Mouse (Mus musculus): ENCODE data around the gene Arhgap10. TPM values are rescaled to one million over a fixed set of nuclear protein-coding genes. Genes with fewer than 3 reads are reported as not detected.

Gene Arhgap10
- total and polyA plus RNA-seq, 3 experiments: 22.5 to 58.2 (median 51.4) TPM

- TF ChIP-seq CTCF (IDR thresholded peaks at IDR 0.05) (no peak), POLR2A (IDR thresholded peaks at IDR 0.05; ENCODE audit: insufficient read depth, low read depth, low read length) (no peak), EP300 (IDR thresholded peaks at IDR 0.05; ENCODE audit: insufficient read depth, low read depth, low read length) (no peak)
- no peak for DNase-seq
- Histone ChIP-seq H3K27me3 (ENCODE audit: control insufficient read depth, insufficient read depth, low read length) (no peaks in the 10 kb centered on the region), H3K27ac (no peak overlapping the region), H3K36me3 (ENCODE audit: control insufficient read depth, insufficient read depth, low read length) (no peaks in the 10 kb centered on the region), H3K4me1 (ENCODE audit: control insufficient read depth, insufficient read depth, low read length) (0 out of 2 replicates have a peak, but pooled peaks cover 1% of the 10 kb centered on the region), H3K79me2 (replicated peaks; ENCODE audit: control insufficient read depth, insufficient read depth, low read length) (no peaks in the 10 kb centered on the region), H3K4me3 (no peak overlapping the region), H3K9ac (ENCODE audit: low read depth, low read length) (no peak overlapping the region)
- intact Hi-C loops (cut with DNase I): no loop called here
- WGBS: 69% methylated on average over 6 of the region's 6 CpGs
These were observed 136.9 kb downstream of the Arhgap10 start for GRCm38 (mm10) chr8:77380844-77381243.

DNA sequence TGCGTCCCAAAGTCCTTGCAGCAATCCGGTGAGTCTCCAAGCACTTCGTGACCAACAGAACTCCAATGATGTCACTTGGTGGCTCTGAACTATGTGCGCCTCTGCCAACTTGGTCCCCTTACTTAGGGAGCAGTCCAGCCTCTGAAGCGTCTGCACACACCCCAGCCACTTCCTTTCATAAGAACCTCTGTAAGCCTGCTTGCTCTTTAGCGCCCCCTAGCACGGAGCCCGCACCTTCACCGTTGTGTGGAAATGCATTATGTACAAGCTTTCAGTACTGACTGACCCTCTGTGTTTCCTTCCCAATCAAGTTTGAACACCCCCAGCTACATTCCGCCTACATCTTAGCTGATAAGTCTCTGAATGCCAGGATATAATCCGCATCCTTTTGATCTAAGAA is 138.5 kb downstream of the Arhgap10 start:
- Histone ChIP-seq H3K27me3 (ENCODE audit: control insufficient read depth, insufficient read depth, low read length) (no peaks in the 10 kb centered on the region), H3K4me1 (ENCODE audit: control insufficient read depth, insufficient read depth, low read length) (0 out of 2 replicates have a peak, but pooled peaks cover 1% of the 10 kb centered on the region), H3K36me3 (ENCODE audit: control insufficient read depth, insufficient read depth, low read length) (no peaks in the 10 kb centered on the region), H3K4me3 (no peak overlapping the region), H3K9ac (ENCODE audit: low read depth, low read length) (no peak overlapping the region), H3K79me2 (replicated peaks; ENCODE audit: control insufficient read depth, insufficient read depth, low read length) (no peaks in the 10 kb centered on the region), H3K27ac (no peak overlapping the region)
- intact Hi-C loops (cut with DNase I): no loop called here
- DNase-seq: no peak
- 66% methylated on average over 11 of the region's 11 CpGs for WGBS
- TF ChIP-seq POLR2A (IDR thresholded peaks at IDR 0.05; ENCODE audit: insufficient read depth, low read depth, low read length): no peak
- peak; percentile 51 for TF ChIP-seq CTCF (IDR thresholded peaks at IDR 0.05)

GRCm38 (mm10) chr8:77376451-77376853 is 141.3 kb downstream of the Arhgap10 start:
- H3K79me2 ChIP-seq (replicated peaks; ENCODE audit: control insufficient read depth, insufficient read depth, low read length): no peaks in the 10 kb centered on the region
- intact Hi-C loops (cut with DNase I): no loop called here
- 42% methylated on average over 5 of the region's 5 CpGs for WGBS
- H3K27me3 ChIP-seq (ENCODE audit: control insufficient read depth, insufficient read depth, low read length): no peaks in the 10 kb centered on the region
- peak; percentile 12 to 28 for DNase-seq
- H3K9ac ChIP-seq (ENCODE audit: low read depth, low read length): no peak overlapping the region
- H3K4me3 ChIP-seq: no peak overlapping the region
- TF ChIP-seq POLR2A (IDR thresholded peaks at IDR 0.05; ENCODE audit: insufficient read depth, low read depth, low read length): no peak
- TF ChIP-seq CTCF (IDR thresholded peaks at IDR 0.05): no peak
- no peak for TF ChIP-seq EP300 (IDR thresholded peaks at IDR 0.05; ENCODE audit: insufficient read depth, low read depth, low read length)
- no peak overlapping the region for H3K27ac ChIP-seq
- no peaks in the 10 kb centered on the region for H3K36me3 ChIP-seq (ENCODE audit: control insufficient read depth, insufficient read depth, low read length)
- 0 out of 2 replicates have a peak, but pooled peaks cover 1% of the 10 kb centered on the region for H3K4me1 ChIP-seq (ENCODE audit: control insufficient read depth, insufficient read depth, low read length)

DNA sequence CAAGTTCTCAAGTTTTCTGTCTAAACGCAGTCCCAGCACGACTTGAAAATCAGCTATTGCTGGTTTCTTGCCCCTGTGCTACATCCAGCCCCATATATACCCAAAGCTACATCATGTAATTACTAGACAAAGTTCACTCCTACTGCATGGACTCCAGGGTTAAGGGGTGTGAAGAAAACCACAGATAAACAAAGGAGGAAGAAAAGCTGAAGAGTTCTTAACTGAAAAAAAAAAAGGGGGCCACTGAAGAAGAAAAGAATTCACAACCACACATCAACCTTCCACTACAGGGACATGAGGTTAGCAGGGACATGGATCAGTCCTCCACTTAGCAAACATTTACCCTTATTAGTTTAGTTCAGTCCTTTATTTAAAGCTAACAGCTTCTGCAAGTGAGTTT is 141.8 kb downstream of the Arhgap10 start:
- TF ChIP-seq POLR2A (IDR thresholded peaks at IDR 0.05; ENCODE audit: insufficient read depth, low read depth, low read length): no peak
- no peak for TF ChIP-seq CTCF (IDR thresholded peaks at IDR 0.05)
- TF ChIP-seq EP300 (IDR thresholded peaks at IDR 0.05; ENCODE audit: insufficient read depth, low read depth, low read length): no peak
- H3K4me1 ChIP-seq (ENCODE audit: control insufficient read depth, insufficient read depth, low read length): 0 out of 2 replicates have a peak, but pooled peaks cover 1% of the 10 kb centered on the region
- H3K36me3 ChIP-seq (ENCODE audit: control insufficient read depth, insufficient read depth, low read length): no peaks in the 10 kb centered on the region
- no peak overlapping the region for H3K4me3 ChIP-seq
- no peak overlapping the region for H3K9ac ChIP-seq (ENCODE audit: low read depth, low read length)
- WGBS: 79% methylated on average over 2 of the region's 2 CpGs
- no peaks in the 10 kb centered on the region for H3K27me3 ChIP-seq (ENCODE audit: control insufficient read depth, insufficient read depth, low read length)
- intact Hi-C loops (cut with DNase I): no loop called here
- H3K27ac ChIP-seq: no peak overlapping the region
- no peaks in the 10 kb centered on the region for H3K79me2 ChIP-seq (replicated peaks; ENCODE audit: control insufficient read depth, insufficient read depth, low read length)
- DNase-seq: no peak

GRCm38 (mm10) chr8:77371006-77371405 is 146.7 kb downstream of the Arhgap10 start:
- Histone ChIP-seq H3K4me3 (no peak overlapping the region), H3K36me3 (ENCODE audit: control insufficient read depth, insufficient read depth, low read length) (no peaks in the 10 kb centered on the region), H3K79me2 (replicated peaks; ENCODE audit: control insufficient read depth, insufficient read depth, low read length) (no peaks in the 10 kb centered on the region), H3K4me1 (ENCODE audit: control insufficient read depth, insufficient read depth, low read length) (no peaks in the 10 kb centered on the region), H3K9ac (ENCODE audit: low read depth, low read length) (no peak overlapping the region), H3K27ac (no peak overlapping the region), H3K27me3 (ENCODE audit: control insufficient read depth, insufficient read depth, low read length) (no peaks in the 10 kb centered on the region)
- no peak for DNase-seq
- TF ChIP-seq CTCF (IDR thresholded peaks at IDR 0.05) (no peak), POLR2A (IDR thresholded peaks at IDR 0.05; ENCODE audit: insufficient read depth, low read depth, low read length) (no peak), EP300 (IDR thresholded peaks at IDR 0.05; ENCODE audit: insufficient read depth, low read depth, low read length) (no peak)
- intact Hi-C loops (cut with DNase I): no loop called here
- 90% methylated on average over 6 of the region's 6 CpGs for WGBS

- H3K9ac ChIP-seq (ENCODE audit: low read depth, low read length): no peak overlapping the region
- 25% methylated on average over 2 of the region's 2 CpGs for WGBS
- H3K79me2 ChIP-seq (replicated peaks; ENCODE audit: control insufficient read depth, insufficient read depth, low read length): no peaks in the 10 kb centered on the region
- no peak for TF ChIP-seq EP300 (IDR thresholded peaks at IDR 0.05; ENCODE audit: insufficient read depth, low read depth, low read length)
- no peak for TF ChIP-seq CTCF (IDR thresholded peaks at IDR 0.05)
- TF ChIP-seq POLR2A (IDR thresholded peaks at IDR 0.05; ENCODE audit: insufficient read depth, low read depth, low read length): no peak
- intact Hi-C loops (cut with DNase I): no loop called here
- no peaks in the 10 kb centered on the region for H3K36me3 ChIP-seq (ENCODE audit: control insufficient read depth, insufficient read depth, low read length)
- no peak overlapping the region for H3K4me3 ChIP-seq
- no peak for DNase-seq
- no peaks in the 10 kb centered on the region for H3K4me1 ChIP-seq (ENCODE audit: control insufficient read depth, insufficient read depth, low read length)
- no peaks in the 10 kb centered on the region for H3K27me3 ChIP-seq (ENCODE audit: control insufficient read depth, insufficient read depth, low read length)
- no peak overlapping the region for H3K27ac ChIP-seq
These were observed 147.4 kb downstream of the Arhgap10 start for GRCm38 (mm10) chr8:77370308-77370707.
